Mouse (Mus musculus) embryonic fibroblast, embryonic 13.5 days (primary cell): ENCODE data around the gene Plekho1. TPM values are rescaled to one million over a fixed set of nuclear protein-coding genes. Genes with fewer than 3 reads are reported as not detected.

Experiments used
- H3K27ac ChIP-seq: 2 replicates; pipeline ENCODE4 v1.5.1; 2012; ENCODE audit warnings: low read length, control low read depth, inconsistent platforms; ENCODE audit not compliant: insufficient read depth
- H3K4me1 ChIP-seq: 2 replicates; pipeline ENCODE4 v1.6.1; 2011; ENCODE audit warnings: low read length; ENCODE audit not compliant: control insufficient read depth, insufficient read depth
- H3K4me3 ChIP-seq: 2 replicates; pipeline ENCODE4 v1.5.1; 2011; ENCODE audit warnings: mild to moderate bottlenecking, control low read depth, low read length; ENCODE audit not compliant: insufficient read depth
- CTCF ChIP-seq: IDR thresholded peaks from 2 replicates; pipeline ENCODE4 v1.5.1; 2011; ENCODE audit warnings: mild to moderate bottlenecking, control low read depth, low read length, moderate library complexity, borderline replicate concordance; ENCODE audit not compliant: insufficient read depth
- POLR2A ChIP-seq: IDR thresholded peaks from 2 replicates; pipeline ENCODE4 v1.6.1; 2011; ENCODE audit warnings: low read depth, mild to moderate bottlenecking, control low read depth, low read length, moderate library complexity
- polyA plus RNA-seq: library from polyadenylated mRNA; stranded (reverse); fragments of >200 nt; gene quantifications from 2 replicates; pipeline ENCODE4 v1.2.4, GENCODE M21; 2011; ENCODE audit warnings: low read depth; ENCODE audit not compliant: missing spikeins, insufficient read length

Plekho1 gene
- polyA plus RNA-seq, 1 experiment = 53.5 TPM

GRCm38 (mm10) chr3:96012805-96013204 is 17.0 kb upstream of the Plekho1 start:
- no peak overlapping the region for H3K4me3 ChIP-seq
- H3K27ac ChIP-seq = no peak overlapping the region
- no peaks in the 10 kb centered on the region for H3K4me1 ChIP-seq
- TF ChIP-seq POLR2A (no peak), CTCF (no peak)

GRCm38 (mm10) chr3:96008463-96008862 is 12.7 kb upstream of the Plekho1 start:
- no peak overlapping the region for H3K4me3 ChIP-seq
- TF ChIP-seq CTCF (no peak), POLR2A (no peak)
- no peaks in the 10 kb centered on the region for H3K4me1 ChIP-seq
- no peak overlapping the region for H3K27ac ChIP-seq

GRCm38 (mm10) chr3:96001560-96001959 is 5.8 kb upstream of the Plekho1 start:
- H3K4me1 ChIP-seq = peaks cover 10% of the 10 kb centered on the region
- TF ChIP-seq POLR2A (no peak), CTCF (no peak)
- H3K27ac ChIP-seq = peak overlapping the region; percentile 35; the same call in 1 of the 2 replicates
- no peak overlapping the region for H3K4me3 ChIP-seq

GRCm38 (mm10) chr3:96000921-96001501 is 5.2 kb upstream of the Plekho1 start:
- Histone ChIP-seq H3K27ac (0 out of 2 replicates have a peak overlapping the region, but pooled peaks have one; percentile 7), H3K4me3 (no peak overlapping the region), H3K4me1 (peaks cover 10% of the 10 kb centered on the region)
- no peak for TF ChIP-seq POLR2A
- TF ChIP-seq CTCF = no peak

GRCm38 (mm10) chr3:96000080-96000632 is 4.4 kb upstream of the Plekho1 start:
- Histone ChIP-seq H3K4me3 (no peak overlapping the region), H3K4me1 (peaks cover 10% of the 10 kb centered on the region), H3K27ac (no peak overlapping the region)
- TF ChIP-seq CTCF (no peak), POLR2A (no peak)

GRCm38 (mm10) chr3:95999308-96000079 is 3.7 kb upstream of the Plekho1 start:
- Histone ChIP-seq H3K4me3 (no peak overlapping the region), H3K27ac (no peak overlapping the region), H3K4me1 (peaks cover 10% of the 10 kb centered on the region)
- TF ChIP-seq CTCF (no peak), POLR2A (no peak)

GRCm38 (mm10) chr3:95997203-95997721 is 1.5 kb upstream of the Plekho1 start:
- Histone ChIP-seq H3K4me1 (peaks cover 16% of the 10 kb centered on the region), H3K27ac (no peak overlapping the region), H3K4me3 (no peak overlapping the region)
- TF ChIP-seq POLR2A (no peak), CTCF (no peak)

GRCm38 (mm10) chr3:95996451-95997073 is 761 bp upstream of the Plekho1 start:
- H3K4me1 ChIP-seq = peaks cover 14% of the 10 kb centered on the region
- no peak for TF ChIP-seq CTCF
- TF ChIP-seq POLR2A = peak; percentile 23; the same call in 1 of the 2 replicates
- peak overlapping the region; percentile 53 for H3K4me3 ChIP-seq
- peak overlapping the region; percentile 12; the same call in 1 of the 2 replicates for H3K27ac ChIP-seq

GRCm38 (mm10) chr3:95994975-95995801 is 613 bp downstream of the Plekho1 start:
- peak overlapping the region; percentile 73 for H3K27ac ChIP-seq
- H3K4me1 ChIP-seq = peaks cover 15% of the 10 kb centered on the region
- TF ChIP-seq POLR2A = no peak
- no peak for TF ChIP-seq CTCF
- peak overlapping the region; percentile 96 for H3K4me3 ChIP-seq
